Mouse (Mus musculus): ENCODE measurements at regions not wholly inside any gene's neighbourhood (a gene's known extent, or its start where the extent isn't known, plus 50 kb on each side); places are given as distances from the start of the nearest gene placed in this dataset.

DNA sequence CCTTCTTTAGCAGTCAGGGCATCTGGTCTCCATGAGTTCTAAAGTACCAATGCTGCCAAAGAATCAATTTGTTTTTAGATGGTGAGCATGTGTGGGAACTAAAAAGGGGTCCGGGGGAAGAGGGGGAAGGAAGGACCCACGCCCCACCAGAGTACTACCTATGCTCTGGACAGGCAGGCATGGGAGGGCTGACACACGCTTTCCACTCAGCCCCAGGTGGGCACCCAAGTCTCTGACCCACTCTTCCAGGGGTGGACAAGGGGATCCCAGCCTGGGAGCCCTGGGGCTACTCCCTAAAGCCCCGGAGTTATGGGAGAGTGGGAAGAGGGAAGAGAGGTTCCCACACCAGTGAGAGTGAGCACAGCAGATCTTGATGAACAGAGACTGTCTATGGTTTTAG is 1446.9 kb downstream of the Zfp704 start:
- no peak overlapping the region for H3K27ac ChIP-seq (ENCODE audit: insufficient read depth, low read depth)
- no peak overlapping the region for H3K9ac ChIP-seq (ENCODE audit: insufficient read depth, low read depth)
- H3K79me2 ChIP-seq (replicated peaks; ENCODE audit: control insufficient read depth, extremely low read depth, insufficient read depth, poor library complexity, severe bottlenecking): no peaks in the 10 kb centered on the region
- H3K4me2 ChIP-seq (ENCODE audit: insufficient read depth, low read depth, poor library complexity, severe bottlenecking): no peak overlapping the region
- H3K36me3 ChIP-seq (replicated peaks in 1 of 2; ENCODE audit: control insufficient read depth in 1 of 2, insufficient read depth in 1 of 2, low read length in 1 of 2): no peaks in the 10 kb centered on the region
- dilution Hi-C loops (cut with MboI; ENCODE audit: extremely low pct_ligation_motif_present, extremely low pct_unique_long_range_greater_than_20kb, low sequenced_read_pairs) (no loop called here), in situ Hi-C loops (cut with MboI; ENCODE audit: low pct_ligation_motif_present, low pct_unique_long_range_greater_than_20kb, low sequenced_read_pairs) (no loop called here)
- no peaks in the 10 kb centered on the region for H3K4me1 ChIP-seq (ENCODE audit: control insufficient read depth in 1 of 2, insufficient read depth in 2 of 2)
- no peak overlapping the region for H3K4me3 ChIP-seq (replicated peaks in 1 of 3; ENCODE audit: low read depth in 2 of 3, low read length in 2 of 3, poor library complexity in 1 of 3)
- H3K9me3 ChIP-seq (replicated peaks; ENCODE audit: low read length): peaks cover 51% of the 10 kb centered on the region
- no peak for DNase-seq (ENCODE audit: extremely low read depth)
- no peaks in the 10 kb centered on the region for H3K27me3 ChIP-seq (replicated peaks)
- TF ChIP-seq JUND (conservative IDR thresholded peaks at IDR 0.05; ENCODE audit: low read depth, low read length) (no peak), ETS1 (conservative IDR thresholded peaks at IDR 0.05; ENCODE audit: low read depth, low read length) (no peak), ZMIZ1 (IDR thresholded peaks at IDR 0.05; ENCODE audit: low read depth, low read length) (no peak), HCFC1 (IDR thresholded peaks at IDR 0.05; ENCODE audit: low read depth, low read length) (no peak), ZNF384 (IDR thresholded peaks at IDR 0.05; ENCODE audit: low read depth, low read length) (no peak), EP300 (IDR thresholded peaks at IDR 0.05; ENCODE audit: low read length) (no peak), KAT2A (IDR thresholded peaks at IDR 0.05; ENCODE audit: insufficient replicate concordance, low read length) (no peak), USF2 (conservative IDR thresholded peaks at IDR 0.05; ENCODE audit: low read depth, low read length) (no peak)

DNA sequence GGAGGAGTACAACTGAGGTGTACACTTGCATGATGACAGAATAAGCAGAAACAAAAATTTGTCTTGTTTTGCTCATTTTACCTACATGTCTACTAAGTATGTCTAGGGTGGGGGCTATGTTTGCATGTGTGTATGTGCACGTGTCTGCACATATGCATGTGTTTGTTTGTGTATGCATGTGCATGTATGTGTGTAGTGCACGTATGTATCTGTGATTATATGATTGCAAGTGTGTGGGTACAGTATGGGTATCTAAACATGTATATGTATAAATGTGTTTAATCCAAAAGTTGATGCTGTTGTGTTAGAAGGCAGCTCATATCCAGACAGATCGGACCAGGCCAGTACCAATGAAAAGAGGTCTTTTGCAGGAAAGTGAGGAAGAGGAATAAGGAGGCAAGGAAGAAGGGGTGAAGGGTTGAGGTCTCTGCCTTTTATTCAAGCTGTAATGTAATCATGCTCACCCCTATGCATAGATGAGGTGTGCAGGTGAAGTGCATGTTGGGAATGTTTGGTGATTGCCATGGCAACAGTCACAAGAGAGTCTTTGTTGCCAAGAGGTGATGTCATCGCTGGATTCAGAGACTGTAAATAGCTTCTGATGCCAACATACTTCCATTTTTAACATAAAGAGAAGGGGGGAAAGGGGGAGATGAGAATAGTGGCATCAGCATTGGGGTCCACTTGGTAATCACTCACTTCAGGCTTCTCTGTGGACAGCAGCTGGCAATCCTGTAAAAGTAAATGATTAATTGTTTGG is 1447.7 kb downstream of the Zfp704 start:
- Histone ChIP-seq H3K4me3 (replicated peaks in 1 of 3; ENCODE audit: low read depth in 2 of 3, low read length in 2 of 3, poor library complexity in 1 of 3) (no peak overlapping the region), H3K27ac (ENCODE audit: insufficient read depth, low read depth) (no peak overlapping the region), H3K27me3 (replicated peaks) (no peaks in the 10 kb centered on the region), H3K36me3 (replicated peaks in 1 of 2; ENCODE audit: control insufficient read depth in 1 of 2, insufficient read depth in 1 of 2, low read length in 1 of 2) (no peaks in the 10 kb centered on the region), H3K4me2 (ENCODE audit: insufficient read depth, low read depth, poor library complexity, severe bottlenecking) (no peak overlapping the region), H3K4me1 (ENCODE audit: control insufficient read depth in 1 of 2, insufficient read depth in 2 of 2) (no peaks in the 10 kb centered on the region), H3K9me3 (replicated peaks; ENCODE audit: low read length) (peaks cover 51% of the 10 kb centered on the region), H3K9ac (ENCODE audit: insufficient read depth, low read depth) (no peak overlapping the region), H3K79me2 (replicated peaks; ENCODE audit: control insufficient read depth, extremely low read depth, insufficient read depth, poor library complexity, severe bottlenecking) (no peaks in the 10 kb centered on the region)
- no peak for DNase-seq (ENCODE audit: extremely low read depth)
- TF ChIP-seq RCOR1 (conservative IDR thresholded peaks at IDR 0.05; ENCODE audit: low read depth, low read length) (no peak), CHD1 (IDR thresholded peaks at IDR 0.05; ENCODE audit: low read depth, low read length) (no peak), SMC3 (IDR thresholded peaks at IDR 0.05; ENCODE audit: low read depth, low read length) (no peak), MXI1 (IDR thresholded peaks at IDR 0.05; ENCODE audit: low read depth, low read length) (no peak), MEF2A (IDR thresholded peaks at IDR 0.05; ENCODE audit: borderline replicate concordance, low read depth, low read length) (no peak), TCF12 (IDR thresholded peaks at IDR 0.05; ENCODE audit: low read depth, low read length) (no peak), JUN (IDR thresholded peaks at IDR 0.05; ENCODE audit: insufficient read depth, low read depth, low read length) (no peak), MYC (IDR thresholded peaks at IDR 0.05; ENCODE audit: low read depth, low read length) (no peak), BHLHE40 (IDR thresholded peaks at IDR 0.05; ENCODE audit: low read depth, low read length) (no peak), MAFK (IDR thresholded peaks at IDR 0.05; ENCODE audit: insufficient replicate concordance, low read length) (no peak), POLR2A (IDR thresholded peaks at IDR 0.05; ENCODE audit: low read depth, low read length) (no peak), EP300 (IDR thresholded peaks at IDR 0.05; ENCODE audit: low read length) (no peak), ELF1 (IDR thresholded peaks at IDR 0.05; ENCODE audit: low read depth, low read length) (no peak), UBTF (IDR thresholded peaks at IDR 0.05; ENCODE audit: low read depth, low read length) (no peak), RAD21 (IDR thresholded peaks at IDR 0.05; ENCODE audit: low read depth, low read length) (no peak), ZNF384 (IDR thresholded peaks at IDR 0.05; ENCODE audit: low read depth, low read length) (no peak), GABPA (IDR thresholded peaks at IDR 0.05; ENCODE audit: insufficient replicate concordance, low read depth, low read length) (no peak), HCFC1 (IDR thresholded peaks at IDR 0.05; ENCODE audit: low read depth, low read length) (no peak), SIN3A (IDR thresholded peaks at IDR 0.05; ENCODE audit: low read length) (no peak)
- dilution Hi-C loops (cut with MboI; ENCODE audit: extremely low pct_ligation_motif_present, extremely low pct_unique_long_range_greater_than_20kb, low sequenced_read_pairs) (no loop called here), in situ Hi-C loops (cut with MboI; ENCODE audit: low pct_ligation_motif_present, low pct_unique_long_range_greater_than_20kb, low sequenced_read_pairs) (no loop called here)

All from CH12.LX (cell line).